ENCODE assay signal across 2 mouse cellular contexts in genomic region chr15:98387621-98388020, GRCm38 (mm10).
TF ChIP-seq lines count a peak whose summit lies in the region.

No protein-coding gene starts in this region.

TF ChIP-seq in MEL, 35 proteins besides CTCF, POLR2A, EP300 and RAD21 (continued from another document):
- TF ChIP-seq ELF1 (IDR thresholded peaks at IDR 0.05; ENCODE audit: low read depth, low read length) (peak; percentile 42; the same call in 1 of the 2 replicates), USF1 (IDR thresholded peaks at IDR 0.05; ENCODE audit: low read depth, low read length) (peak; percentile 37; the same call in 1 of the 2 replicates), KAT2A (conservative IDR thresholded peaks at IDR 0.05; ENCODE audit: low read depth, low read length) (no peak)

TF ChIP-seq in myocyte, 11 proteins besides CTCF, POLR2A, EP300 and RAD21 (continued from another document):
- no peak for TF ChIP-seq REST (IDR thresholded peaks at IDR 0.05; ENCODE audit: insufficient read depth, insufficient read length)
- TF ChIP-seq MYOG (IDR thresholded peaks at IDR 0.05; ENCODE audit: control insufficient read depth in 1 of 3, insufficient read depth in 1 of 3, insufficient read length in 2 of 3, low read depth in 2 of 3): no peak
- TF ChIP-seq CEBPB (IDR thresholded peaks at IDR 0.05; ENCODE audit: insufficient read depth, poor library complexity, severe bottlenecking): no peak
- no peak for TF ChIP-seq E2F4 (IDR thresholded peaks at IDR 0.05; ENCODE audit: insufficient read depth)
- TF ChIP-seq USF1 (IDR thresholded peaks at IDR 0.05; ENCODE audit: low read depth): no peak
- no peak for TF ChIP-seq TCF12 (IDR thresholded peaks at IDR 0.05; ENCODE audit: insufficient read depth, poor library complexity, severe bottlenecking)
- TF ChIP-seq MYOD1 (IDR thresholded peaks at IDR 0.05; ENCODE audit: control insufficient read depth in 1 of 3, insufficient read length in 2 of 3, low read depth in 2 of 3): no peak
- TF ChIP-seq SRF (IDR thresholded peaks at IDR 0.05; ENCODE audit: control insufficient read depth, insufficient read length, low read depth): no peak
- no peak for TF ChIP-seq MAX (IDR thresholded peaks at IDR 0.05; ENCODE audit: low read depth)
- TF ChIP-seq POLR2AphosphoS2 (IDR thresholded peaks at IDR 0.05; ENCODE audit: insufficient read length, low read depth): no peak
